Mouse (Mus musculus) urinary bladder, postnatal 25 days (tissue): ENCODE results near the gene Yju2.
A peak's percentile ranks its signal among the peaks of the same experiment; 100 is the strongest.

Experiments used
- DNase-seq: peaks from one replicate; pipeline ENCODE4 v3.0.0; 2022; ENCODE audit warnings: low spot score

Gene Yju2

GRCm38 (mm10) chr17:55960791-55961190, 1.9 kb downstream of the Yju2 start:
- no peak for DNase-seq

- DNase-seq = no peak
Observed at GRCm38 (mm10) chr17:55961631-55962030, 2.7 kb downstream of the Yju2 start.

GRCm38 (mm10) chr17:55963171-55963570, 4.3 kb downstream of the Yju2 start:
- no peak for DNase-seq

GRCm38 (mm10) chr17:55964496-55964895, 5.6 kb downstream of the Yju2 start:
- DNase-seq = no peak

- DNase-seq = no peak
Observed at GRCm38 (mm10) chr17:55964996-55965395, 6.1 kb downstream of the Yju2 start.

- no peak for DNase-seq
Observed at GRCm38 (mm10) chr17:55967186-55967585, 8.3 kb downstream of the Yju2 start.

GRCm38 (mm10) chr17:55968210-55968609, 9.3 kb downstream of the Yju2 start:
- DNase-seq = no peak

GRCm38 (mm10) chr17:55969560-55969959, 10.7 kb downstream of the Yju2 start:
- DNase-seq = no peak

- DNase-seq = no peak
Observed at GRCm38 (mm10) chr17:55969966-55970891, 11.3 kb downstream of the Yju2 start, which contains the start of gene Shd. TSS of gene Shd (plus strand) at chr17:55970467.

- no peak for DNase-seq
Observed at GRCm38 (mm10) chr17:55971453-55971852, 12.6 kb downstream of the Yju2 start.

GRCm38 (mm10) chr17:55976255-55976862, 17.5 kb downstream of the Yju2 start:
- peak; percentile 71 for DNase-seq

GRCm38 (mm10) chr17:55977301-55977700, 18.4 kb downstream of the Yju2 start:
- DNase-seq = no peak

- no peak for DNase-seq
Observed at GRCm38 (mm10) chr17:55986030-55986961, 27.4 kb downstream of the Yju2 start, which contains the start of gene Fsd1. TSS of gene Fsd1 (plus strand) at chr17:55986509.

- DNase-seq = no peak
Observed at GRCm38 (mm10) chr17:55990278-55990898, 31.5 kb downstream of the Yju2 start.

GRCm38 (mm10) chr17:55996007-55996406, 37.1 kb downstream of the Yju2 start:
- no peak for DNase-seq

GRCm38 (mm10) chr17:55999794-56000499, 41.0 kb downstream of the Yju2 start:
- DNase-seq = no peak

GRCm38 (mm10) chr17:56003000-56003399, 44.1 kb downstream of the Yju2 start:
- DNase-seq = no peak

- DNase-seq = no peak
Observed at GRCm38 (mm10) chr17:56005415-56006061, 46.6 kb downstream of the Yju2 start, which contains the start of the genes Stap2 and Mpnd. TSS of gene Stap2 (minus strand) at chr17:56005584. TSS of gene Mpnd (plus strand) at chr17:56005711.

- DNase-seq = no peak
Observed at GRCm38 (mm10) chr17:56006956-56007355, 48.1 kb downstream of the Yju2 start.
